Mouse (Mus musculus): Measurements from ENCODE around the gene Mad2l1bp. TPM values are rescaled to one million over a fixed set of nuclear protein-coding genes. Genes with fewer than 3 reads are reported as not detected.
A peak's percentile ranks its signal among the peaks of the same experiment; 100 is the strongest.

Gene Mad2l1bp
- total RNA-seq, 2 experiments from 2014 or later, result 15.7 to 17.6 TPM

- DNase-seq (ENCODE audit: low spot score in 2 of 2), result no peak
Measured at GRCm38 (mm10) chr17:46157131-46157530, 3.8 kb upstream of the Mad2l1bp start.

- no peak for DNase-seq (ENCODE audit: low spot score in 2 of 2)
Measured at GRCm38 (mm10) chr17:46156680-46157079, 3.3 kb upstream of the Mad2l1bp start.

- no peak for DNase-seq (ENCODE audit: low spot score in 2 of 2)
Measured at GRCm38 (mm10) chr17:46154336-46154735, 983 bp upstream of the Mad2l1bp start.

DNA sequence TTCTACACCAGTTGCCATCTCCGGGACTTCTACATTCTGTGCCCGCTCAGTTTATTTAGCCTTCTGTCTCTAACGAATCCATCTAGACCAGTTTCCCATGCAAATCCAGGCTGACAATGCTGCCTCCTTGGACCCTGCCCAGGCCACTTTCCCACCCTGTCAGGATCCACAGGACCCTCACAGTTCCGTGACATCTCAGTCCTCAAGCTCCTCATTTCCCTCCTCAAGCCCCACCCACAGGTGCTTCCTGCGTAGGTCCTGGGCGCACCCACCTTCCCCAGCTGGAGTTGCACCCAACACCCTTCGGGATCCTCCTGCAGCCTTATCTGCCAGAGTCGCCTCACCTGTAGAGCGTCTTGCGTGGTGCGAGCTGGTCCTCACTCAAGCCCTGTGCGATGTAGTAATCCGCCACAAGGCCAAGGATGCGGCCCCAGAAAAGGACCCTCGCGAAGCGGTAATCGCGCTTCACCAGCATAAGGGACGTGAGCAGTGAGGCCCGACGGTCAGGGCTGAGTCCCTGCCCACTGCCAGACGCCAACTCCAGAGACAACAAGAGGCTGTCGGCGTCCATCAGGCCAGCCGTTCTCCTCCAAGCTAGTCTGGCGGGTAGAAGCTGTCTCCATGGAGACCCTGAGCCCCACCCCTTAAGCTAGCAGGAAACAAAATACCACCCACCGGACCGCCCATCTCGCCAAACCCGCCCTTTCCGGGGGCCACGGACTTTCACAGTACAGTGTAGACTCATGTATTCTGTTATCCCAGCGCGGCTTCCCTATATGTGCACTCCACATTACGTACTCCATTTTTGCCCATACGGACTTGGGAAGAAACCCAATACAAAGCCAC is 9.6 kb downstream of the Mad2l1bp start, which contains the start of gene Rsph9:
Gene Rsph9 (minus strand): TSS at position 639 of the 846 bp plus-strand sequence.
- DNase-seq (ENCODE audit: low spot score in 2 of 2), result peak; percentile 57 to 82

- DNase-seq (ENCODE audit: low spot score in 2 of 2), result no peak
Measured at GRCm38 (mm10) chr17:46139872-46140271, 13.5 kb downstream of the Mad2l1bp start.

DNA sequence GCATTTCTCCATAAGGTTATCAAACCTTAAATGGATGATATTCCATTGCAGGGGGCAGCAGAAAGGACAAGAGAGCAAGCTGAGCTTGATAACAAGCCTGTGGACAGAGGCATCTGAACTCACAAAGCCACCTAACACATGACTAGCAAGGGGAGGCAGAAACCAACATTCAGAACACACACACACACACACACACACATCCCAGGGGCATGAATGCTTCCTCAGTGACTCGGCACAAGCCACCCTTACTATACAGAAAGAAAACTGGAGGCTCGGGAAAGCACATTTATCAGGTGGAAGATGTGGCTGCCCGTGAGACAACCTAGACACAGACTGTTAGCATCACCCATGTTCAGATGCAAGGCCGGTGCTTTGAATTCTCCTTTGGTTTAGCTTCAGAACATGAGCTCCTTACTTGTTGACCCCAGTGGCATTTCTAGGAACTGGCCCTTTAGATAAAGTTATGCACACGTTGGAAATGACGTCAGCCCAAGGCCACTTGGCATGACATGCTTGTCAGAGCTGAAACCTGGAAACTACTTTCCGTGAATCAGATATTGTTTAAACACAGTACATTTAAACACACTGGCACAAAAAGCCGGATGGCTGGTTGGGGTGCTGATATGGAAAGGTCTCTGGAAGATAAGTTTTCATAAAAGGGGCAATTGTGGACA is 14.7 kb downstream of the Mad2l1bp start:
- no peak for DNase-seq (ENCODE audit: low spot score in 2 of 2)

- no peak for DNase-seq (ENCODE audit: low spot score in 2 of 2)
Measured at GRCm38 (mm10) chr17:46132862-46133261, 20.5 kb downstream of the Mad2l1bp start.

DNA sequence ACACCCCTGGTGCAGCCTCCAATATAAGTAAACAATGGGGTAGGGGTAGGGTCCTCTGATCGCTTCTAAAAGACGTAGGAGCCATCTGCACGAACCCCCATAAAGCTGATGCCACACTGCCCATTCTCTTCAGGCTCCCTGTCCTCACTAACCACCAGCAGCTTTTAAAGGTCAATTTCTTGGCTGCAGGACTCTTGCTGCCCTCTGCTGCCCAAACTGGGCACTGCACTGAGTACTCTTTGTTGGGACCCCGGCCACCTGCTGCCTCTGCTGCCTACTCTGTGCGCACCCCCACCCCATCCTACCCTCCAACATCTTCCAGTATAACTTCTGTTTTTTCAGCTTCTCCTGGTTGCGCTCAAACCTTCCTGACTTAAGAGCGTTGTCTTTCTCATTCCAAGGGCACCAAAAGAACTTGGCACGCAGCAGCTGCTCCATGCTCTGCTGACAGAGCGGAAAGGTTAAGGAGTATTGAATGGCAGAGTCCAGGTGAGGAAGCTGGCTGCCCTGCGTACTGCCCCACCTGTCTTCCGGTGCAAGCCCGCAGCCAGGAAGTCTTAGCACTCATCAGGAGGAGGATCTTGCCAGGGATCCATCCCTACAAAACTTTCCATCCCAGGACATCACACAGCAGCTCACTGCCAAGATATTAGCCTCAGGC is 21.2 kb downstream of the Mad2l1bp start:
- DNase-seq (ENCODE audit: low spot score in 2 of 2), result peak; percentile 67 to 77

GRCm38 (mm10) chr17:46129741-46130498 is 23.4 kb downstream of the Mad2l1bp start:
- peak; percentile 42 to 68 for DNase-seq (ENCODE audit: low spot score in 2 of 2)

DNA sequence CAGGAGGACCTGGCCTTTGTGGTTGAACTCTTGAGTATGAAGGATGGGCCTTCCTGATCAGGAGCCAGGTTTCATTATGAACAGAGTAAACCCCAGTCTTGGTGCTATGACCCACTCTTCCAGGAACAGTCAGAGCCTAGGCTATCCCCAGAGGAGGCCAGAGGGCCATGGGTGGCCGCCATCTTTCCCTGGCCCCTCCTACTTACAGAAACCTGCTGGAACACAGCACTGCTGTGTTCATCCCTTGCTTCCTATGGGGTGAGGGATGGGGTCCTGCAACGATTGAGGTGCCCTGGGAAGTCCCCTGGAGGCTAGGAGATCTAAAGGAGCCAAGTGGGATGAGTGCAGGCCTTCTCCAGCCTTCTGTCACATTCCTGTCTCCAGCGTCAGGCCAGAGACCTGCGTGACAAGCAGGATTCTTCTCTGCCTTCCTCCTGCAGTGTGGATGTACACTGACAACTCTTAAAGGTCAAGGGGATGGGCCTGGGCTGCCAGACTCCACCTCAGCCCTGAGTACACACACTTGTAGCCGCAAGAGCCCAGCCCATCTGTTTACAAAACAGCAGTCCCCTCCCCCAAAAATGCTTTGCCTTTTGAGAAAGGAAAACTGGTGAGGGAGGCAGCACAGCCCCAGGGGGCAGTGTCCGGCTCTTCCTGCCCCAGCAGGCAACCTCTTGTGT is 25.4 kb downstream of the Mad2l1bp start:
- DNase-seq (ENCODE audit: low spot score in 2 of 2), result no peak

GRCm38 (mm10) chr17:46126608-46127007 is 26.7 kb downstream of the Mad2l1bp start:
- DNase-seq (ENCODE audit: low spot score in 2 of 2), result no peak

DNA sequence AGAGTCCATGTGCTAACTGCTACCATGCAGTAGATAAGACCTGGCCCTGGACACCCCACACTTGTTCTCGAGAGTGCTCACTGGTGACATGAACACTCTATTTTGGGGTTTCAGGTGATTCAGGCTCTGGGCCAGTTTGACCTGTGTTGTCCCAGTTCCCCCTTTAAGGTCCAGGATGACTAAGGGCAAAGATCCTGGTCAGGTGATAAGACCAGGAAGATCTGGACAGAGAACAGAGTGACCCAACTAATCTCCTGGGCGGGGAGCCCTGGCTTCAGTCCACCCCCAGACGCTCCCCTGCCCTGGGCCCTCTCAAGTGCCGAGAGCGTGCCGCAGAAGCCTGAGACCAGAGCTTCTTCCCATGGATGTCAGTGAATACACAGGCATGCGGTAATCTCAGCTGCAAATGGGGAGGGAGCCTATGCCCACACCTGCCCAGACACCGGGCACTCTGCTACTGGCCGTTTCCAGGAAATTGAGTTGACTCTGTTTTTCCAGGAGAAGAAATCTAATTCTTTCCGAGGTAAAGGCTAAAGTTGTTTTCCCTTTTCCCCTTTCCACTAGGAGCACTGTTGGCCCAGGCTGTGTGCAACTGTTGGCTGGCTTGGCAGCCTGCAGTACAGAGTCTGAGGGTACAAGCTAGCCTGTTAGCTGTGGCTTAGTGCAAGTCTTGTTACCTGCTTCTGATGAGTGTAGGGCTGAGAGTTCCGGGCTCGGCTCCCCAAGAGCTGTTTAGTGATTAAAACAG is 29.2 kb downstream of the Mad2l1bp start:
- no peak for DNase-seq (ENCODE audit: low spot score in 2 of 2)

DNA sequence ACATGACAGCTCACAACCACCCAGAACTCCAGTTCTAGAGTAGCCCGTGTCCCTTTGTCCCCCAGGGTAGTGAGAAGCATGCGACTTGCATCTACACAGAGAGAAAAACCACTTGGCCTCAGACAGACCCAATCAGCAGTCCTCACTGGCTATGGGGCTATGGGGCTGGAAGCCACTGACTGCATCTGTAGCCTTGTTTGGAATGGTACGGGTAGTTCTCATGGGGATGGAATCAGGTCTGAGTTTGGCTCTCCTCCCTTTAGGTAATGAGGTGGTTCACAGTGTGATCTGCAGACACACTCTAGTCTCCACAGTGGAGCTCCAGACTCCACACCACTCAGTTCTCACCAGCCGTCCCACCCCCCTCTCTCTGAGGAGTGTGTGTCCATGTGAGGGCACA is 30.1 kb downstream of the Mad2l1bp start:
- DNase-seq (ENCODE audit: low spot score in 2 of 2), result no peak

DNA sequence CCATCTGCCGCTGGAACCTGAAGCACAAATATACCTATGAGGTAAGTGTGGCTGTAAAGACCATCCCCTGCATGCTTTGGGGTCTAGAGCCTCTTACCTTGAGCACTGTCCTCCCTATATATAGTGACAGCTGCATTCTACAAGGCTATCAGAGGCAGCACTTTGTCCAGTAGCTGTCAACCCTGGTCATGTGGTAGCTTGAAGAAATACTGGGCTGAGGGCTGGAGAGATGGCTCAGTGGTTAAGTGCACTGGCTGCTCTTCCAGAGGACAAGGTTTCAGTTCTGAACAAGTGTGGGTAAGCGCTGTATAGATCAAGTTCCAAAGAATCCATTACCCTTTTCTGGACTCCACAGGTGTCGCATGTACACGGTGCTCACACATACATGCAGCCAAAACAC is 30.6 kb downstream of the Mad2l1bp start:
- DNase-seq (ENCODE audit: low spot score in 2 of 2), result no peak

DNA sequence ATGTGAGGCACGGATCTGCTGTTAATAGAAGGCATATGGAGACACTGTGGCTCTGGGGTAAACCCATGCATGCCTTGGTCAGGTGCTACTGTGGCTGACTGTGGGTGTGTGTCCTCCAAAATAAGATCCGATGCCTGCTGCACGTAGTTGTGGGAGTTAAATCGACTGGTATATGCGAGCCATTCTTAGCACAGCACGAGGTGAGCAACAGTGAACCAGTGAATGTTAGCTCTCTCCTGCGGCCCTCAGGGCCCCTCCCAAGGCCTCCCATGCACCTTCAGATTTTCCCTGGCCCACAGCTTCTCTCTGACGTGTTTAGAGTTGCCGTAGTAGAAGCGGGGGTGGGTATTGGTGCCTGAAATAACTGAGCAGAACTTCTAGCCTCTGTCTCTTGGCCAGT is 33.7 kb downstream of the Mad2l1bp start:
- no peak for DNase-seq (ENCODE audit: low spot score in 2 of 2)

DNA sequence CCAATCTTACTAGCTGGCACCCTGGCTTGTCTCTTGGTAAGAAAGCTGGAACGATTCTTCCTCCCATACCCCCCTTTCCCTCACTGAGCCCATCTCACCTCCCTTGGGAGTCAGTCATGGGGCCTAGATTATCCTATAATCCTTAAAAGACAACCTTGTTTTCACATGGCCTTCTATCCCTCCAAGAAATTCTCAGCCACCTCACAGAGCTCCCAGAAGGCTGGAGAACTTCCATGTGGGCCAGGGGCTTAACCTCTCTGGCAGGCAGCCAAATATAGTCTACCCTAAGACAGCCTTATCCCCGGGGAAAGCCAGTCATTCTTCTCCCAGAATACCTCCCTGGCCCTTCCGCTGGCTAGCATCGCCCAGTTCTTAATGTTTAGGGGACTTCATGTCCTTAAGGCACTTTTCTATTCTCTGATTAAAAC is 34.9 kb downstream of the Mad2l1bp start:
- DNase-seq (ENCODE audit: low spot score in 2 of 2), result no peak

DNA sequence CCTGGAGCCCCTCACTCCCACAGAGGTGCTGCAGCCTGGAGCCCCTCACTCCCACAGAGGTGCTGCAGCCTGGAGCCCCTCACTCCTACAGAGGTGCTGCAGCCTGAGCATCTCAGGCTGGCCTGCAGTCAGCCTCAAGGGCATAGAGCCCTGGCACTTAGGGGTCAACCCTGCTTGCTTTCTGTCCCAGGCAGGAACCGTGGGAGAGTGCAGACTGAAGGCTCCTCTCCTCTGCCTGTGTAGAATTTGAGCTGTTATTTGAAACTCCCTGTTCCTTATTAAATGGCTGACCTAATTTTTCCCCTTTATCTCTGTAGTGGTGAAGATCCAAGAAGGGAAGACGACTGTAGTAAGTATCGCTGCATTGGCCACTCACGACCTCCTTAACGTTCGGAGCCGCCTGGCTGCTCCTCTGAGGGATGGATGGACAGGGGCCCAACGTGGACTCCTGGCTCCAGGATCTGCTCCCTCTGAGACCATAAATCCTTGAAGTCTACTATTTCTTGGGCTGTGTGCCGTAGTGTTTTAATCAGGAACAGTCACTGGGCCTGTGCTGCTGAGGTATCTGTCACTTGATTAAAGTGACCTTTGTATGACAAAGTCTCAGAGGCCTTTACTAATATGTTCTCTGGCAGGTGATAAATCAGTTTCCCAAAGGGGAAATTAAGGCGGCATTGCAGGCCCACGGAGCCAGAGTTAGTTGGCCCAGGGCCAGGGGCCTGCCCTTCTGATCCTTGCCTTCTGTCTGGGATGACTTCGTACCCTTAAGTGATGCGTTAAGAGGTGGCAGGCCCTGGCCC is 35.5 kb downstream of the Mad2l1bp start:
- DNase-seq (ENCODE audit: low spot score in 2 of 2), result no peak

DNA sequence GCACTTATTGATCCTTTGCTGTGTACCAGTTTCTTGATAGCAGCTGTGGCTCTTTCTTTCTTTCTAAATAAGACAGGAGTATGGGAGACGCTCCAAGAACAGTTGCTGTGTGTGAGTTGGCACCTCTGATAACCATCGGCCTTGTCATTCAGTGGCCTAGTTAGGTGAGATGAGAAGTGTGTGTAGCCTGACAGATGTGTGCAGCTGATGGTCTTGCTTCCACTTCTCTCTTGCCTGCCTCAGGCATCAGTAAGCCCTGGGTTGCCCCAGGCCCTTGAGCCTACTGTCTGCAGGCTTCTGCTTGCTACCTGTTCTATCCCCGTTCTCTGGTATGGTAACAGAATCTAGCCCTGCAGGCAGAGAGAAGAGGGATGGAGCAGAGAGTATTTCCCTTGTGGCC is 36.5 kb downstream of the Mad2l1bp start:
- DNase-seq (ENCODE audit: low spot score in 2 of 2), result no peak

DNA sequence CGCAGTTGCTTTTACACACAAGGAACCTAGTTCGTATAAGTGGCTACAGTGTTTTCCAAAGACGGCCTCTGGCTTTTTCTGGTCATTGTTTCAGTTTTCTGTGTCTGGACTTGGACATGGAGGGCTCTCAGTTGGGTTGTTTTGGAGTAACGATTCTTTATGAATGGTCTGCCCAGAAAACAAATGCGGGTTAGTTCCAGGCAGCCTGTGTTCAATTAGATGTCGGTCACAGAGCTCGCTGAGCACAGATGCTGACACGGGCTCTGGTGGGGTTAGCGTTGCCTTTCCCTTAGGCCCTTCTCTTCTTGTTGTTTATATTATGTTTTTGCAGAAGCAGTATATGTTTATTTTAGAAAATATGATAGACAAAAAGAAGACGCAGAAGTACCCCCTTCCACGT is 37.2 kb downstream of the Mad2l1bp start:
- no peak for DNase-seq (ENCODE audit: low spot score in 2 of 2)
